Mouse (Mus musculus) kidney, postnatal 0 days (tissue): ENCODE data around the gene Ppfibp1. TPM values are rescaled to one million over a fixed set of nuclear protein-coding genes. Genes with fewer than 3 reads are reported as not detected.
A peak's percentile ranks its signal among the peaks of the same experiment; 100 is the strongest.

Experiments used
- ATAC-seq: fragments of 200-750 bp; cut with Nextera tagmentation; replicated peaks from 2 replicates; pipeline ENCODE4 v1.8.0; 2017; ENCODE audit warnings: low read depth, moderate number of reproducible peaks, moderate TSS enrichment, moderate library complexity; ENCODE audit not compliant: low FRiP score
- DNase-seq: peaks from one replicate; pipeline ENCODE4 v3.0.0-alpha.2; 2016; ENCODE audit warnings: low spot score
- H3K27ac ChIP-seq: fragments of 300-500 bp; sonication (generic); 2 replicates; pipeline ENCODE4 v1.5.1; 2014; ENCODE audit warnings: mild to moderate bottlenecking
- H3K27me3 ChIP-seq: fragments of 300-500 bp; sonication (generic); 2 replicates; pipeline ENCODE4 v1.6.1; 2014; ENCODE audit warnings: low read length, mixed read lengths; ENCODE audit not compliant: insufficient read depth
- H3K36me3 ChIP-seq: fragments of 300-500 bp; sonication (generic); 2 replicates; pipeline ENCODE4 v1.6.1; 2014; ENCODE audit warnings: low read length, mixed read lengths; ENCODE audit not compliant: insufficient read depth
- H3K4me1 ChIP-seq: fragments of 300-500 bp; sonication (generic); replicated peaks from 2 replicates; pipeline ENCODE4 v1.6.1; 2014; ENCODE audit warnings: antibody characterized with exemption, low read length, mixed read lengths; ENCODE audit not compliant: insufficient read depth
- H3K4me2 ChIP-seq: fragments of 300-500 bp; sonication (generic); 2 replicates; pipeline ENCODE4 v1.6.1; 2014; ENCODE audit warnings: mild to moderate bottlenecking, low read length, moderate library complexity, mixed read lengths
- H3K4me3 ChIP-seq: fragments of 300-500 bp; sonication (generic); replicated peaks from 2 replicates; pipeline ENCODE4 v1.5.1; 2014; ENCODE audit warnings: low read depth, low read length
- H3K9ac ChIP-seq: fragments of 300-500 bp; sonication (generic); 2 replicates; pipeline ENCODE4 v1.6.1; 2014; ENCODE audit warnings: low read depth, low read length
- H3K9me3 ChIP-seq: fragments of 300-500 bp; sonication (generic); replicated peaks from 2 replicates; pipeline ENCODE4 v1.6.1; 2016; ENCODE audit warnings: low read length, inconsistent platforms, mixed read lengths
- CTCF ChIP-seq: IDR thresholded peaks from 2 replicates; pipeline ENCODE4 v1.5.1; 2016; ENCODE audit warnings: antibody characterized with exemption, low read depth, mild to moderate bottlenecking, moderate library complexity
- WGBS: fragments of 180-500 bp; shearing (Covaris S2); extraction: QIAGEN DNeasy Blood & Tissue Kit; methylation state at CpG from one replicate; pipeline ENCODE4 v1.1.7; 2014; 5-methylcytosine and 5-hydroxymethylcytosine counted together
- polyA plus RNA-seq: library from polyadenylated mRNA; unstranded; fragments of >200 nt; fragmentation: Nextera tagmentation; extraction: Ambion mirVana; gene quantifications from 2 replicates; pipeline ENCODE4 v1.2.1, GENCODE M21; 2015

Ppfibp1 gene
- polyA plus RNA-seq, 1 experiment from 2014 or later: 55.9 TPM

GRCm38 (mm10) chr6:147043633-147044032 is 155.3 kb downstream of the Ppfibp1 start:
- ATAC-seq: no peak

GRCm38 (mm10) chr6:147049239-147049805 is 161.0 kb downstream of the Ppfibp1 start:
- Histone ChIP-seq H3K36me3 (peaks cover 57% of the 10 kb centered on the region), H3K4me2 (no peak overlapping the region), H3K27ac (no peak overlapping the region), H3K9me3 (no peaks in the 10 kb centered on the region), H3K9ac (no peak overlapping the region), H3K4me1 (no peaks in the 10 kb centered on the region), H3K27me3 (no peaks in the 10 kb centered on the region), H3K4me3 (no peak overlapping the region)
- 94% methylated on average over 13 of the region's 13 CpGs for WGBS
- no peak for TF ChIP-seq CTCF
- ATAC-seq: no peak
- no peak for DNase-seq

More at GRCm38 (mm10) chr6:147043633-147044032, 155.3 kb downstream of the Ppfibp1 start:
- H3K36me3 ChIP-seq: peaks cover 23% of the 10 kb centered on the region
- peaks cover 8% of the 10 kb centered on the region; the same call in 1 of the 2 replicates for H3K4me1 ChIP-seq
- no peak overlapping the region for H3K27ac ChIP-seq
- H3K4me3 ChIP-seq: peak overlapping the region; percentile 98
- H3K27me3 ChIP-seq: no peaks in the 10 kb centered on the region
- no peaks in the 10 kb centered on the region for H3K9me3 ChIP-seq
- H3K9ac ChIP-seq: peak overlapping the region; percentile 94
- TF ChIP-seq CTCF: no peak
- WGBS: 48% methylated on average over 7 of the region's 7 CpGs
- peak overlapping the region; percentile 69 for H3K4me2 ChIP-seq
- DNase-seq: no peak

DNA sequence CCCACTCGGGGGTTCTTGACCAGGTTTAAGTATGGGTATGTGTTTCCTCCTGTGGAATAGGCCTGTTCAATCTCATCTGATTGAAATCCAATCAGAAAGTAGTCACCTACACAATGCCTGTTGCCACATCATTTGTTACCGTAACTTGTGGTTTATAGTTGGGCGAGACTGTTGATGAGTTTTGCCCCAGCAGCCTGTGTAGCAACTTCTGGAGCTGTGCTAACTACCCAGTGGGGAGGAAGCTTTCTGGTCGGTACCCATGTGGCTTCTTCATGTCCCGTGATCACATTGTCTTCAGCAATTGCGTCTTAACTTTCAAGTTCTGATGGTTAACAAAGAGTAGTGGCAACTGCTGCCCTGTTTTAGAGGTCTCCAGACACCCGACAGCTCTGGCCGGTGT is 163.4 kb downstream of the Ppfibp1 start:
- Histone ChIP-seq H3K27me3 (no peaks in the 10 kb centered on the region), H3K36me3 (peaks cover 65% of the 10 kb centered on the region), H3K9ac (no peak overlapping the region), H3K4me3 (no peak overlapping the region), H3K4me2 (no peak overlapping the region), H3K27ac (no peak overlapping the region), H3K4me1 (no peaks in the 10 kb centered on the region), H3K9me3 (no peaks in the 10 kb centered on the region)
- DNase-seq: no peak
- no peak for TF ChIP-seq CTCF
- WGBS: 96% methylated on average over 8 of the region's 8 CpGs
- ATAC-seq: no peak

DNA sequence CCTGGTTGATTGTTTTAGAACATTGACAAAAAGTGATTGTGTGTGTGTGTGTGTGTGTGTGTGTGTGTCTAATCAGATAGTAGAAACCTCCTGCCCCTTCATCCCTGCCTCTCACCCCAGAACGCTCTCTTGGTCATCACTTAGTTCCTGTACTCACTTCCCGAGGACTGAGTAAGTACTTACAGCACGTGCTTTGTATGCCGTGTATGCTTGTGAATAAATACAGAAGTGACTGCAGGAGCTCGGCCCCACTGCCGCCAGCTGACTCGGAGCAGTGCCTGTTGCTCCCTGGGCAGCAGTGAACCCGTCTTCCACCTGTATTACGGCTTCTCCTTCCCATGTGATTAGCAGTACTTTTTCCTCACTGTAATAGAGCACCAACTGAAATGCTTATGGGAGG is 164.2 kb downstream of the Ppfibp1 start:
- TF ChIP-seq CTCF: no peak
- Histone ChIP-seq H3K4me2 (no peak overlapping the region), H3K27ac (no peak overlapping the region), H3K9me3 (no peaks in the 10 kb centered on the region), H3K4me1 (no peaks in the 10 kb centered on the region), H3K4me3 (no peak overlapping the region), H3K27me3 (no peaks in the 10 kb centered on the region), H3K9ac (no peak overlapping the region), H3K36me3 (peaks cover 62% of the 10 kb centered on the region)
- 92% methylated on average over 9 of the region's 9 CpGs for WGBS
- DNase-seq (no peak), ATAC-seq (no peak)

- no peaks in the 10 kb centered on the region for H3K9me3 ChIP-seq
- DNase-seq: no peak
- no peak for ATAC-seq
- H3K4me1 ChIP-seq: no peaks in the 10 kb centered on the region
- H3K4me2 ChIP-seq: no peak overlapping the region
- 61% methylated on average over 19 of the region's 19 CpGs for WGBS
- H3K36me3 ChIP-seq: peaks cover 50% of the 10 kb centered on the region
- H3K27ac ChIP-seq: no peak overlapping the region
- no peak for TF ChIP-seq CTCF
- H3K4me3 ChIP-seq: no peak overlapping the region
- no peaks in the 10 kb centered on the region for H3K27me3 ChIP-seq
- no peak overlapping the region for H3K9ac ChIP-seq
Measured at GRCm38 (mm10) chr6:147053785-147054646, 165.7 kb downstream of the Ppfibp1 start.

DNA sequence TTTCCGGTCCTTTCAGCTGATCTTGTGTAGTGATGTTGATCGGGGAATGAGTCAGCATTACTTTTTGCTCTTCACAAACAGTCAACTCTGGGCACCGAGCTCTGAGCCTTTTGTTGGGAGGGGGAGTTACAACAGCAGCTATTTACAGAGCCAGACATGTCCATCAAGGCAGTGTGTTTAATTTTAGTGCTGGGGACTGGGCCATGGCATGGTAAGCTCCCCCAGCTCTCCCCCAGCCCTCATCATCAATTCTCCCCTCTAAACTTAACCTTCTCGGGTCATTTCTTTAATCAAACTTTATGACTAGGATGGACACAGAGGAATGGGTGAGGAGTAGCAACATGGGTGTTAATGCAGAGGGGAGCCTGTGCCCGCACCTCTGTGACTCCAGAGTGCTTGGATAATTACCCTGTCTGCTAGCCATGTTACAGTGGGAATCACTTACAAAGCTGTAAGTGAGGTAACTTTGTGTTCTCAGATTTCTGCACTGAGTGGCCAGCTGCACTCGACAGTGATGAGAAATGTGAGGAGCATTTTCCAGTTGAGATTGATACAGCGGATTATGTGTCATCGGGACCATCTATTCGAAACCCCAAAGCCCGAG is 167.2 kb downstream of the Ppfibp1 start:
- no peak overlapping the region for H3K4me3 ChIP-seq
- H3K27me3 ChIP-seq: no peaks in the 10 kb centered on the region
- H3K36me3 ChIP-seq: peaks cover 38% of the 10 kb centered on the region
- no peak overlapping the region for H3K9ac ChIP-seq
- TF ChIP-seq CTCF: no peak
- no peaks in the 10 kb centered on the region for H3K9me3 ChIP-seq
- DNase-seq (peak; percentile 30), ATAC-seq (no peak)
- 47% methylated on average over 10 of the region's 10 CpGs for WGBS
- no peaks in the 10 kb centered on the region for H3K4me1 ChIP-seq
- no peak overlapping the region for H3K4me2 ChIP-seq
- no peak overlapping the region for H3K27ac ChIP-seq
